Mouse (Mus musculus) G1E (cell line): ENCODE results near the gene Ptgir.
"Not testable (repeated sequence)": the region's sequence is repeated elsewhere in the genome, so short reads cannot be mapped to it uniquely, and the experiment has no call there.

Source experiments
- CTCF ChIP-seq: IDR thresholded peaks from 2 replicates; pipeline ENCODE4 v1.5.1; 2012; ENCODE audit warnings: low read depth, low read length, inconsistent platforms, mixed read lengths
- GATA1 ChIP-seq: IDR thresholded peaks from 2 replicates; pipeline ENCODE4 v1.6.1; 2012; ENCODE audit warnings: borderline replicate concordance, low read length, inconsistent platforms, mixed read lengths
- POLR2AphosphoS5 ChIP-seq: IDR thresholded peaks from 2 replicates; pipeline ENCODE4 v1.6.1; 2012; ENCODE audit warnings: low read depth, low read length, inconsistent platforms; ENCODE audit not compliant: insufficient replicate concordance
- TAL1 ChIP-seq: conservative IDR thresholded peaks from 2 replicates; pipeline ENCODE4 v1.6.1; 2012; ENCODE audit warnings: low read depth, low read length, inconsistent platforms, mixed read lengths

DNA sequence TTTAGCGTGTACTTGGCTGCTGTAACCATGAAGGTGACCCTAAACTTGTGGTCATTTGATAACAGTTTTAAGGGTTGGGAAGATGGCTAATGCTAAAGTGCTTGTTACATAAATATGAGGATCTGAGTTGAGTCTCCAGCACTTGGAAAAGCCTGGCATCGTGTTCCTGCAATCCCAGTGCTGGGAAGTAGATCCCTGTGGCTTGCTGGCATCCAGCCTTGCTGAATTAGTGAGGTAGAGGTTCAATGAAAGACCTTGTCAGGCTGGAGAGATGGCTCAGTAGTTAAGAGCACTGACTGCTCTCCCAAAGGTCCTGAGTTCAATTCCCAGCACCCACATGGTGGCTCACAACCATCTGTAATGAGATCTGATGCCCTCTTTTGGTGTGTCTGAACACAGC lies 47.5 kb downstream of the Ptgir start:
- TF ChIP-seq CTCF, TAL1, GATA1, POLR2AphosphoS5: not testable (repeated sequence)
